Mouse (Mus musculus): ENCODE results near the gene Sdad1.

DNA sequence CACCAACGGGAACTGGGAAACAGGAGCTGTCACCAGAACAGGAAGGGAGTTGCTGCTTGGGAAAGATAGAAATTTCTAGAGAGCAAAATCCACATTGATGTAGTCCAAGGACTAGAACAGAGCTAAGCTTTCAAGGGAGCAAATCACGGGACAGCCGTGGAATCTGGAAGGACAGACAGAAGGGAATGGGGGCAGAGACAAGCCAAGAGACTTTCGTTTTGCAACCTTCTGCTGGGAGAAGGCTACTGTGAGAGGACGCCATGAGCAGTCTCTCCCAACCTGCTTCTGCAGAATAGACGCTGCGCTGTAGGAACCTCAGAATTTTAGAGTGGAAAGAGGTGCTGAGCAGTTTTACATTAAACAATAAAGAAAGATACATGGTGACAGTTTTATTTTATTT is 39.5 kb upstream of the Sdad1 start:
- TF ChIP-seq POLR2A (IDR thresholded peaks at IDR 0.05; ENCODE audit: insufficient read length, low read depth) (no peak), MYOD1 (IDR thresholded peaks at IDR 0.05; ENCODE audit: control insufficient read depth in 1 of 3, insufficient read length in 2 of 3, low read depth in 2 of 3) (no peak), E2F4 (IDR thresholded peaks at IDR 0.05; ENCODE audit: insufficient read depth) (no peak)
